Mouse (Mus musculus) brain, embryonic 14.5 days (tissue): ENCODE measurements around the gene Cnst.

ENCODE experiments used
- CTCF ChIP-seq: fragments of 200-500 bp; IDR thresholded peaks from 2 replicates; pipeline ENCODE4 v1.5.1; 2012; ENCODE audit warnings: inconsistent platforms, mild to moderate bottlenecking, moderate library complexity, borderline replicate concordance; ENCODE audit not compliant: insufficient read depth, insufficient read length; ENCODE audit errors: extremely low read depth
- POLR2A ChIP-seq: fragments of 200-500 bp; IDR thresholded peaks from 2 replicates; pipeline ENCODE4 v1.6.1; 2012; ENCODE audit warnings: mild to moderate bottlenecking, inconsistent platforms, borderline replicate concordance; ENCODE audit not compliant: poor library complexity, insufficient read depth, insufficient read length, severe bottlenecking; ENCODE audit errors: extremely low read depth

DNA sequence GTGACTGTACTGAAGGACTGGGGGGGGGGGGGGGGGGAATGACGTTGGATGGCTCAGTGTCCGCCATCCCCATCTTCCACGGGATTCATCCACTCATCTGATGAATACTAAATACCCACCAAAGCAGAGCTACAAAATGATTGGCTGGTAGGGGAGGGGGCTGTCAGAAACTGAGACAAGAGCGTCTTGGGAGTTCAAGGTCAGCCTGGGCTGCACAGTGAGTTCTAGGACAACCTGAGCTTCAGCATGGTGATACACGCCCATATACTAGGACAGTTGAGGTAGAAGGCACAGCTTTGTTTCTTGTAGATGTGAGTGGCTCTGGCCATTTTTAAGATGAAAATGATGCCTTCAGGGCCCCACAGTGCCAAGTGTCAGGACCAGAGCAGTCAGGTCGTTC is 52.2 kb downstream of the Cnst start:
- TF ChIP-seq CTCF: no peak
- no peak for TF ChIP-seq POLR2A
